Mouse (Mus musculus) ES-Bruce4 (cell line): ENCODE data around the gene Ermp1. TPM values are rescaled to one million over a fixed set of nuclear protein-coding genes. Genes with fewer than 3 reads are reported as not detected.

Experiments
- H3K27ac ChIP-seq: 2 replicates; pipeline ENCODE4 v1.5.1; 2012; ENCODE audit warnings: low read length, inconsistent platforms; ENCODE audit not compliant: insufficient read depth
- H3K27me3 ChIP-seq: 2 replicates; pipeline ENCODE4 v1.6.1; 2012; ENCODE audit warnings: mild to moderate bottlenecking, low read length, inconsistent platforms; ENCODE audit not compliant: control insufficient read depth, poor library complexity, insufficient read depth, severe bottlenecking
- H3K36me3 ChIP-seq: 2 replicates; pipeline ENCODE4 v1.6.1; 2012; ENCODE audit warnings: inconsistent platforms, mild to moderate bottlenecking, low read length, moderate library complexity; ENCODE audit not compliant: control insufficient read depth, poor library complexity, insufficient read depth, severe bottlenecking
- H3K4me1 ChIP-seq: one replicate; pipeline ENCODE4 v1.8.1; 2011; ENCODE audit warnings: low read length; ENCODE audit not compliant: control insufficient read depth, insufficient read depth
- H3K4me3 ChIP-seq: 2 replicates; pipeline ENCODE4 v1.5.1; 2011; ENCODE audit warnings: low read depth, mild to moderate bottlenecking, low read length
- H3K9ac ChIP-seq: 2 replicates; pipeline ENCODE4 v1.6.1; 2012; ENCODE audit warnings: low read depth, mild to moderate bottlenecking, inconsistent platforms; ENCODE audit not compliant: poor library complexity, severe bottlenecking
- H3K9me3 ChIP-seq: replicated peaks from 2 replicates; pipeline ENCODE4 v1.6.1; 2012; ENCODE audit warnings: mild to moderate bottlenecking, low read length, inconsistent platforms; ENCODE audit not compliant: control insufficient read depth, poor library complexity, insufficient read depth, severe bottlenecking
- CTCF ChIP-seq: IDR thresholded peaks from one replicate; pipeline ENCODE4 v1.8.1; 2011; ENCODE audit warnings: low read depth, low read length
- EP300 ChIP-seq: IDR thresholded peaks from 2 replicates; pipeline ENCODE4 v1.6.1; 2011; ENCODE audit warnings: low read depth, low read length; ENCODE audit not compliant: insufficient read depth
- POLR2A ChIP-seq: IDR thresholded peaks from one replicate; pipeline ENCODE4 v1.8.1; 2011; ENCODE audit warnings: low read length; ENCODE audit not compliant: insufficient read depth
- polyA plus RNA-seq: library from polyadenylated mRNA; stranded (reverse); fragments of >200 nt; gene quantifications from 2 replicates; pipeline ENCODE4 v1.2.4, GENCODE M21; 2011; ENCODE audit warnings: low read depth; ENCODE audit not compliant: missing spikeins, insufficient read depth, insufficient read length

The Ermp1 gene
- polyA plus RNA-seq, 1 experiment = 67.9 TPM

DNA sequence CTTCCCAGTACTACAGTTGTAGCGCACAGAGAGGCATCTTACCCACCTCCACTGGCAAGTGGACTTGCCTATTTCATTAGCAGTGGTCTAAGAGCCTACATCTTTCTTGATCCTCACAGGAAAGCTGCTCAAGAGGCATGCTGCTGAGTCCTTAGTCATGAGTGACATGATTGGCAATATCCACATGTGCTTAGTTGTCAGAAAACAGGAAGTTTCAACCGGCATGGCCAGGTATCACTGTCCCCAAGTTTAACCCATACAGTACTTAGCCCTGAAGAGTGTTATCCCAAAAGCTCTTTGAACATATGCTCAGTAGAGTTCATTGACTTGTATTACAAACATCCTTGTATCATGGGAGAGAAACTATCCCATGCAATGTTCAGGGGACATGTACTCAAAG, 36.1 kb downstream of the Ermp1 start:
- H3K4me1 ChIP-seq = no peaks in the 10 kb centered on the region
- no peak overlapping the region for H3K4me3 ChIP-seq
- no peaks in the 10 kb centered on the region for H3K9me3 ChIP-seq
- TF ChIP-seq CTCF (no peak), EP300 (no peak), POLR2A (no peak)
- H3K9ac ChIP-seq = no peak overlapping the region
- H3K27ac ChIP-seq = no peak overlapping the region
- no peaks in the 10 kb centered on the region for H3K27me3 ChIP-seq
- peaks cover 42% of the 10 kb centered on the region for H3K36me3 ChIP-seq

DNA sequence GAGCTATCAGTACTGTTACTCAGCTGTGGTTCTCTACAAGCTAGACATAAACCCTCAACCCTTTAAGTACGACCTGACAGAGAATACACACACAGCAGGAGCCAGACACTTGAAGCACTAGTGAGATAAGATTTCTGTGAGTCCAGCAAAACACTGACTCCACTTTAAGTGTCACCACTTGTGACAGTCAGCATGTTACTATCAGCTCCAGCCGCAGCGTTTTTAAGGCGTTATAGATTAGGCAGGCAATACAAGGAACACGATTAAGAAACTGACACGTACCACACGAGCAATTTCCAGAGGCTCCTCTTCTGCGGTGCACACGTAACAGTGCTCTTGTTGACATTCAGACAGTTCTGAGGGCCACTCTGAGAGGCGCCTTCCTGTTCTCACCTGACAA, 37.3 kb downstream of the Ermp1 start:
- Histone ChIP-seq H3K27ac (no peak overlapping the region), H3K4me3 (no peak overlapping the region), H3K27me3 (no peaks in the 10 kb centered on the region), H3K36me3 (peaks cover 37% of the 10 kb centered on the region), H3K9ac (no peak overlapping the region), H3K4me1 (peaks cover under 1% of the 10 kb centered on the region), H3K9me3 (no peaks in the 10 kb centered on the region)
- no peak for TF ChIP-seq POLR2A
- TF ChIP-seq CTCF = no peak

DNA sequence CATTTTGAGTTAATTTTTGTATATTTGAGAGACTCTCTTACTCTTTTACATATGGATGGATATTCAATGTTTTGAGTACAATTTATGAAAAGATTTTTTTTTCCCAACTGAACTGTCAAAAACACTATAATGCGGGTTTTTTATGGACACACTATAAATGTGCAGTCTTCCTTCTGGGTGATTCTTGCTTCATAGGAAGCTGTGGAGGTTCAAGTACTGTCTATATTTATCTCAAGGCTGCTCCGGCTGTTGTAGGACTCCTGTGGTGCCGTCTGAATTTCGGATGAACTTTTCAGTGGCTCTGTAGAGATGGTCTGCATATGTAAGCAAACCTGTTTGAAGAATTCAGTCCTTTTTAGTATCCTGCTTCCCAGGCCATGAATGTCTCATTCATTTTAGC, 40.0 kb downstream of the Ermp1 start:
- no peaks in the 10 kb centered on the region for H3K27me3 ChIP-seq
- no peaks in the 10 kb centered on the region for H3K9me3 ChIP-seq
- H3K9ac ChIP-seq = no peak overlapping the region
- H3K4me3 ChIP-seq = no peak overlapping the region
- H3K27ac ChIP-seq = no peak overlapping the region
- TF ChIP-seq EP300 (no peak), CTCF (no peak), POLR2A (no peak)
- H3K4me1 ChIP-seq = peaks cover 1% of the 10 kb centered on the region
- H3K36me3 ChIP-seq = peaks cover 26% of the 10 kb centered on the region

DNA sequence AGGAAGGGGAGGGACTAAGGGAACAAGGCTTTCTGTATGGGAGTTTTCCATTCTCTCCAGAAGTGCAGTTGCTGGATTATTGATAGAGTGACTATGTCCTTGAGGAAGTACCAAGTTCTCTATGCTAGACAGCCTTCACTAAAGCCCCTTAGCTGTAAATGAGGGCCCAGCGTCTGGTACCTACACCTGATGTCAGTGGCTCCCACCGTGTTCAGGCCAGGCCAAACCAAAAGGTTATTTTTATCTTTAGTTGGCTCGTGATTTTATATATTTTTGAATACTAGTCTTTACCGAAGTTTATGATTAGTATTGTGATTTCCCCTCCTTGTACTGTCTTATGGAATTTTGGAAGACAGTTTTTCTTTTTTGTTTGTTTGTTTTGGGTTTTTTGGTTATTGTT, 40.7 kb downstream of the Ermp1 start:
- H3K36me3 ChIP-seq = peaks cover 22% of the 10 kb centered on the region
- H3K4me1 ChIP-seq = peaks cover 1% of the 10 kb centered on the region
- no peaks in the 10 kb centered on the region for H3K27me3 ChIP-seq

DNA sequence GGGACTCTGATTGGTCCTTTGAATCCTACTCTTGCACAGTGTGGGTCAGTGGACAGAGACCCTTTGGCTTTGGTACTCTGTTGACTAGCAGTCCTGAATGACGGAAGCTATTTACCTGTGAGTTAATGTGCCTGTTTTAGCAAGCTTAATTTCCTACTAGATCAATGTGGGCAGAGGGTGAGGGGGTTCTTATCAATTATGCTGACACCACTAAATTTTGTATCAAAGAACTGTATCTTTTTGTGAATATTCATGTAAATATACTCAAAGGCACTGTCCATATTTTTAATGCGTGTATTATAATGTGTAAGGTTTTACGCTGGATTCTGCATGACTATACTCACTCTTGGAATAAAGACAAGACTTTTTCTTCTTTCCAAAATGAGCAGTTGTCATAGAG, 43.6 kb downstream of the Ermp1 start:
- Histone ChIP-seq H3K36me3 (peaks cover 17% of the 10 kb centered on the region), H3K27me3 (no peaks in the 10 kb centered on the region), H3K27ac (no peak overlapping the region), H3K9me3 (no peaks in the 10 kb centered on the region), H3K4me1 (peaks cover 1% of the 10 kb centered on the region), H3K9ac (no peak overlapping the region), H3K4me3 (no peak overlapping the region)
- no peak for TF ChIP-seq CTCF
- TF ChIP-seq EP300 = no peak

More for the DNA sequence above, 40.7 kb downstream of the Ermp1 start:
- H3K4me3 ChIP-seq = no peak overlapping the region
- H3K9me3 ChIP-seq = no peaks in the 10 kb centered on the region
- no peak overlapping the region for H3K27ac ChIP-seq
- H3K9ac ChIP-seq = no peak overlapping the region
- TF ChIP-seq EP300 (no peak), CTCF (no peak), POLR2A (no peak)

DNA sequence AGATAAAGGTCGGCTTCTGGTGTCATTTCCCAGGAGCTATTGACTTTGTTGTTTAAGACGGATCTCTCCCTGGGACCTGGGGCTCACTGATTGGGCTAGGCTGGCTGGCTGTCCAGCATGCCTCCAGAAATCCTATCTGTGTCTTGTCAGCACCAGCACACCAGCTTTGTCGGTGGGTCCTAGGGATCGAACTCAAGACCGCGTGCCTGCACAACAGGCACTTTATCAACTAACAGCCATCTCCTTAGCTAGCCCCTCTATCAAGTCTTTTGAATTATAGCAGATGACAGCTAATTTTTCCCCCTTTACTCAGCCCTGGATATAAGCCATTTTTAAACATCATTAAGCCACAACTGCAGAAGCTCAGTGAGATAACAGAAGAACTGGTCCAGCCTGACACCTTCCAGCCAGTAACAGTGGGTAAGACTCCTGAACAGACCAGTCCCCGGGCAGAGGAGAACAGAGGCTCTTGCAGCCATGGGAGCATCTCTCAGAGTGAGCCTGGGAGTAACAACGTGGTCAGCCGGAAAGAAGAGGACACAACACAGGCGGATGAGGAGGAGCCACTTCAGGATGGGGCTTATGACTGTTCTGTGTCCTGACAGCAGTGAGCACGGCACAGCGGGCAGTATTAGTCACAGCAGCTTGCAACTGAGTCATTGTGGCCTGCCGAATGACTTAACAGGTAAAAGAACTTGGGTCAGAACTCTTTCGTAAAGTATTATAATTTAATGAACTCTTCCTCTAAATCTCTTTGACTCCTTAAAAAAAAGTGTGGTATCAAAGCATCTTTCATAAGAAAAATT, 44.5 kb downstream of the Ermp1 start:
- Histone ChIP-seq H3K27me3 (no peaks in the 10 kb centered on the region), H3K27ac (no peak overlapping the region), H3K9me3 (no peaks in the 10 kb centered on the region), H3K4me1 (peaks cover 1% of the 10 kb centered on the region), H3K36me3 (peaks cover 17% of the 10 kb centered on the region), H3K4me3 (no peak overlapping the region), H3K9ac (no peak overlapping the region)
- TF ChIP-seq EP300 (no peak), CTCF (no peak), POLR2A (no peak)
